Comparison of ENCODE assay signal across 8 mouse cellular contexts in the genomic region with DNA sequence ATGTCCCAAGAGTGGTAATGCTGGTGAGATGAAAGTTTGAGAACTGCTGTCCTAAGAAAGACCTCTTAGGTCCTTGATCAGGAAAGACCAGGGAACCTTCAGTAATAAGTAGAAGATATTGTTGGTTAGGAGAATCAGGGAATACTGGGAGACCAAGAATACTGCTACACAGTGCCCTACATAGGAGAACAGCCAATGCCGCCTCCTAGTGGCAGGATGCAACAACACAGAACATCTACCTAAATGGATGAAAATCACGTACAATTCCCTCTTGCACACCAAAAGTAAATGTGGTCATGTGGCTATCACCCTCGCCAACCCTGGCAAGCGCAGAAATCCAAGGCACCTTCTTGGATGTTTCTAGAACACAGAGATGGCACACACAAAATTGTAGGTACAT. TPM values are rescaled to one million over a fixed set of nuclear protein-coding genes. Genes with fewer than 3 reads are reported as not detected.
DNase-seq lines count a peak whose midpoint lies in the region; ATAC-seq and TF ChIP-seq lines count a peak whose summit lies in the region.

No protein-coding gene starts in this region.

- no peaks in the 10 kb centered on the region for H3K27me3 ChIP-seq in midbrain, embryonic 10.5 days (ENCODE audit: low read depth, poor library complexity, severe bottlenecking)
- H3K27me3 ChIP-seq in midbrain, embryonic 15.5 days (replicated peaks), result no peaks in the 10 kb centered on the region
- H3K27me3 ChIP-seq in intestine, embryonic 15.5 days (replicated peaks), result no peaks in the 10 kb centered on the region
- H3K27me3 ChIP-seq in neural tube, embryonic 13.5 days, result no peaks in the 10 kb centered on the region

- 27% methylated on average over 4 of the region's 4 CpGs for WGBS in midbrain, embryonic 10.5 days
- WGBS in midbrain, embryonic 15.5 days, result 22% methylated on average over 4 of the region's 4 CpGs
- WGBS in intestine, embryonic 15.5 days, result 28% methylated on average over 4 of the region's 4 CpGs
- 22% methylated on average over 4 of the region's 4 CpGs for WGBS in neural tube, embryonic 13.5 days

- no peak overlapping the region for H3K4me2 ChIP-seq in midbrain, embryonic 15.5 days
- H3K4me2 ChIP-seq in intestine, embryonic 15.5 days (replicated peaks), result no peak overlapping the region
- no peak overlapping the region for H3K4me2 ChIP-seq in neural tube, embryonic 13.5 days

- no peak overlapping the region for H3K4me3 ChIP-seq in midbrain, embryonic 10.5 days
- no peak overlapping the region for H3K4me3 ChIP-seq in midbrain, embryonic 15.5 days
- no peak overlapping the region for H3K4me3 ChIP-seq in embryonic fibroblast, embryonic 13.5 days (ENCODE audit: insufficient read depth, low read length)
- no peak overlapping the region for H3K4me3 ChIP-seq in intestine, embryonic 15.5 days (replicated peaks)
- no peak overlapping the region for H3K4me3 ChIP-seq in neural tube, embryonic 13.5 days

- ATAC-seq in midbrain, embryonic 15.5 days (replicated peaks), result no peak
- peak; percentile 33 for ATAC-seq in activated CD4-positive, CD25-positive, alpha-beta regulatory T cell, adult 4 months
- ATAC-seq in intestine, embryonic 15.5 days, result 0 out of 2 replicates have a peak, but pooled peaks have one; percentile 49
- ATAC-seq in neural tube, embryonic 13.5 days (ENCODE audit: low read depth), result peak; percentile 59; the same call in 1 of the 2 replicates

- no peak for TF ChIP-seq POLR2A in embryonic fibroblast, embryonic 13.5 days (IDR thresholded peaks at IDR 0.05; ENCODE audit: low read depth, low read length)

- DNase-seq in midbrain, embryonic 10.5 days (ENCODE audit: low spot score), result peak; percentile 61
- DNase-seq in left cerebral cortex, postnatal 25 days (ENCODE audit: low spot score in 2 of 2), result peak; percentile 42 to 64
- DNase-seq in urinary bladder, postnatal 25 days (ENCODE audit: low spot score), result no peak

- TF ChIP-seq CTCF in embryonic fibroblast, embryonic 13.5 days (IDR thresholded peaks at IDR 0.05; ENCODE audit: borderline replicate concordance, insufficient read depth, low read length), result peak; percentile 57; the same call in 1 of the 2 replicates

- H3K27ac ChIP-seq in midbrain, embryonic 10.5 days (replicated peaks), result no peak overlapping the region
- no peak overlapping the region for H3K27ac ChIP-seq in midbrain, embryonic 15.5 days
- H3K27ac ChIP-seq in embryonic fibroblast, embryonic 13.5 days (ENCODE audit: insufficient read depth, low read length), result no peak overlapping the region
- H3K27ac ChIP-seq in intestine, embryonic 15.5 days, result no peak overlapping the region
- no peak overlapping the region for H3K27ac ChIP-seq in neural tube, embryonic 13.5 days (replicated peaks)

- no peaks in the 10 kb centered on the region for H3K4me1 ChIP-seq in midbrain, embryonic 10.5 days
- H3K4me1 ChIP-seq in midbrain, embryonic 15.5 days, result no peaks in the 10 kb centered on the region
- no peaks in the 10 kb centered on the region for H3K4me1 ChIP-seq in embryonic fibroblast, embryonic 13.5 days (ENCODE audit: control insufficient read depth, insufficient read depth, low read length)
- no peaks in the 10 kb centered on the region for H3K4me1 ChIP-seq in intestine, embryonic 15.5 days (replicated peaks)
- H3K4me1 ChIP-seq in neural tube, embryonic 13.5 days (replicated peaks), result no peaks in the 10 kb centered on the region

- intact Hi-C loops in left cerebral cortex, postnatal 25 days (cut with DNase I), result loop anchor here (1.0 kb wide), 1 partner anchor 166 kb away; no protein-coding TSS in a partner anchor

- no peaks in the 10 kb centered on the region for H3K9me3 ChIP-seq in midbrain, embryonic 10.5 days (replicated peaks)
- no peaks in the 10 kb centered on the region for H3K9me3 ChIP-seq in midbrain, embryonic 15.5 days
- H3K9me3 ChIP-seq in intestine, embryonic 15.5 days, result no peaks in the 10 kb centered on the region
- no peaks in the 10 kb centered on the region for H3K9me3 ChIP-seq in neural tube, embryonic 13.5 days

- H3K9ac ChIP-seq in midbrain, embryonic 15.5 days, result no peak overlapping the region
- no peak overlapping the region for H3K9ac ChIP-seq in intestine, embryonic 15.5 days
- no peak overlapping the region for H3K9ac ChIP-seq in neural tube, embryonic 13.5 days

- H3K36me3 ChIP-seq in midbrain, embryonic 10.5 days, result no peaks in the 10 kb centered on the region
- no peaks in the 10 kb centered on the region for H3K36me3 ChIP-seq in midbrain, embryonic 15.5 days (replicated peaks)
- H3K36me3 ChIP-seq in intestine, embryonic 15.5 days, result no peaks in the 10 kb centered on the region
- H3K36me3 ChIP-seq in neural tube, embryonic 13.5 days, result no peaks in the 10 kb centered on the region

RNA-seq across cellular contexts. Expression of gene Zc3hav1l, which starts 27.5 kb away (rescaled TPM):
- polyA plus RNA-seq in midbrain, embryonic 10.5 days (2016; fragmentation: Nextera tagmentation; extraction: Ambion mirVana), result 12.9 and 13.6 TPM in 2 replicates
- polyA plus RNA-seq in midbrain, embryonic 15.5 days (2015; fragmentation: Nextera tagmentation; extraction: Ambion mirVana), result 8.2 and 9.1 TPM in 2 replicates
- under 1 TPM; 0.54 to 0.58 TPM for polyA plus RNA-seq in activated CD4-positive, CD25-positive, alpha-beta regulatory T cell, adult 4 months (2017; shearing (Covaris generic))
- polyA plus RNA-seq in embryonic fibroblast, embryonic 13.5 days (2011; ENCODE audit: insufficient read length, low read depth, missing spikeins), result 9.6 and 14.3 TPM in 2 replicates
- polyA plus RNA-seq in intestine, embryonic 15.5 days (2015; fragmentation: Nextera tagmentation; extraction: Ambion mirVana), result 8.3 and 9.0 TPM in 2 replicates
- 1 to 10 TPM; 3.1 TPM for total RNA-seq in left cerebral cortex, postnatal 25 days (2021)
- 9.9 and 10.1 TPM in 2 replicates for polyA plus RNA-seq in neural tube, embryonic 13.5 days (2015; fragmentation: Nextera tagmentation; extraction: Ambion mirVana)

RNA-seq across cellular contexts. Expression of gene Zc3hav1, which starts 27.8 kb away (rescaled TPM):
- polyA plus RNA-seq in midbrain, embryonic 10.5 days (2016; fragmentation: Nextera tagmentation; extraction: Ambion mirVana), result 2.1 and 2.4 TPM in 2 replicates
- polyA plus RNA-seq in midbrain, embryonic 15.5 days (2015; fragmentation: Nextera tagmentation; extraction: Ambion mirVana), result 1.6 and 1.7 TPM in 2 replicates
- 100 to 1,000 TPM; 172 to 188 TPM for polyA plus RNA-seq in activated CD4-positive, CD25-positive, alpha-beta regulatory T cell, adult 4 months (2017; shearing (Covaris generic))
- polyA plus RNA-seq in embryonic fibroblast, embryonic 13.5 days (2011; ENCODE audit: insufficient read length, low read depth, missing spikeins), result 38.3 and 51.3 TPM in 2 replicates
- 13.9 and 15.2 TPM in 2 replicates for polyA plus RNA-seq in intestine, embryonic 15.5 days (2015; fragmentation: Nextera tagmentation; extraction: Ambion mirVana)
- 1 to 10 TPM; 2.5 to 2.6 TPM for total RNA-seq in left cerebral cortex, postnatal 25 days (2021)
- polyA plus RNA-seq in neural tube, embryonic 13.5 days (2015; fragmentation: Nextera tagmentation; extraction: Ambion mirVana), result 1.1 and 1.3 TPM in 2 replicates

RNA-seq across cellular contexts. Expression of gene Ttc26, which starts 54.7 kb away (rescaled TPM):
- polyA plus RNA-seq in midbrain, embryonic 10.5 days (2016; fragmentation: Nextera tagmentation; extraction: Ambion mirVana), result 14.6 and 15.6 TPM in 2 replicates
- 7.5 and 7.6 TPM in 2 replicates for polyA plus RNA-seq in midbrain, embryonic 15.5 days (2015; fragmentation: Nextera tagmentation; extraction: Ambion mirVana)
- under 1 TPM in 1 of 2 experiments, not detected in 1; 0.10 TPM for polyA plus RNA-seq in activated CD4-positive, CD25-positive, alpha-beta regulatory T cell, adult 4 months (2017; shearing (Covaris generic))
- polyA plus RNA-seq in embryonic fibroblast, embryonic 13.5 days (2011; ENCODE audit: insufficient read length, low read depth, missing spikeins), result 10.4 and 10.7 TPM in 2 replicates
- 3.8 and 4.0 TPM in 2 replicates for polyA plus RNA-seq in intestine, embryonic 15.5 days (2015; fragmentation: Nextera tagmentation; extraction: Ambion mirVana)
- 10 to 100 TPM; 12.0 to 13.0 TPM for total RNA-seq in left cerebral cortex, postnatal 25 days (2021)
- 6.4 and 7.2 TPM in 2 replicates for polyA plus RNA-seq in neural tube, embryonic 13.5 days (2015; fragmentation: Nextera tagmentation; extraction: Ambion mirVana)
